Mouse (Mus musculus) testis, postnatal 10 days (tissue): Measurements from ENCODE around the gene Samd1.

Source experiments
- DNase-seq: peaks from one replicate; pipeline ENCODE4 v3.0.0; 2021; ENCODE audit warnings: low spot score

The Samd1 gene

DNA sequence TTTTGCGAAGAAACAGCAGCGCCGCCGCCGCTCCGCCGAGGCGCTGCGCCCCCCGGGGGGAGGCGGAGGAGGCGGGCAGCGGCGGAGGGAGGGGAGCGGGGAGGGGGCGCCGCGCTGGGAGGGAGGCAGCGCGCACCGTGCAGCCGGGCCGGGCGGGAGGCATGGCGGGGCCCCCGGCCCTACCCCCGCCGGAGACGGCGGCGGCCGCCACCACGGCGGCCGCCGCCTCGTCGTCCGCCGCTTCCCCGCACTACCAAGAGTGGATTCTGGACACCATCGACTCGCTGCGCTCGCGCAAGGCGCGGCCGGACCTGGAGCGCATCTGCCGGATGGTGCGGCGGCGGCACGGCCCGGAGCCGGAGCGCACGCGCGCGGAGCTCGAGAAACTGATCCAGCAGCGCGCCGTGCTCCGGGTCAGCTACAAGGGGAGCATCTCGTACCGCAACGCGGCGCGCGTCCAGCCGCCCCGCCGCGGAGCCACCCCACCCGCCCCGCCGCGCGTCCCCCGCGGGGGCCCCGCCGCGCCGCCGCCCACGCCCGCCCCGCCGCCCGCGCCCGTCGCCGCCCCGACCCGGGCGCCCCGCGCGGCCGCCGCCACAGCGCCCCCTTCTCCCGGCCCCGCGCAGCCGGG, at the start of gene Samd1:
Gene Samd1 (plus strand): TSS at position 162 of the 631 bp plus-strand sequence.
- peak; percentile 77 for DNase-seq

DNA sequence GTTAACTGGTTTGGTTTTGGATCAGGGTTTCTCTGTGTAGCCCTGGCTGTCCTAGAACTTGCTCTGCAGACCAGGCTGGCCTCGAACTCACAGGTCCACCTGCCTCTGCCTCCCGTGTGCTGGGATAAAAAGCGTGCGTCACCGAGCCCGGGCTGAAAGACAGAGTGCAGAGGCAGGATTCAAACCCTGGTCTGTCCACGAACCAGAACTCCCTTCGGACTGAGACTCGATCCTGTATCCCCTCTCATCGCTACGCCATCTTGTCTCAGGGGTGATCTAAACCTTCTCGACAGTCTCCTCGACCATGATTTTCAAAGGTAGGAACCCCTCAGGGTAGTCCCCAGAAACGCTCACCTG, 42.7 kb upstream of the Samd1 start:
- no peak for DNase-seq

DNA sequence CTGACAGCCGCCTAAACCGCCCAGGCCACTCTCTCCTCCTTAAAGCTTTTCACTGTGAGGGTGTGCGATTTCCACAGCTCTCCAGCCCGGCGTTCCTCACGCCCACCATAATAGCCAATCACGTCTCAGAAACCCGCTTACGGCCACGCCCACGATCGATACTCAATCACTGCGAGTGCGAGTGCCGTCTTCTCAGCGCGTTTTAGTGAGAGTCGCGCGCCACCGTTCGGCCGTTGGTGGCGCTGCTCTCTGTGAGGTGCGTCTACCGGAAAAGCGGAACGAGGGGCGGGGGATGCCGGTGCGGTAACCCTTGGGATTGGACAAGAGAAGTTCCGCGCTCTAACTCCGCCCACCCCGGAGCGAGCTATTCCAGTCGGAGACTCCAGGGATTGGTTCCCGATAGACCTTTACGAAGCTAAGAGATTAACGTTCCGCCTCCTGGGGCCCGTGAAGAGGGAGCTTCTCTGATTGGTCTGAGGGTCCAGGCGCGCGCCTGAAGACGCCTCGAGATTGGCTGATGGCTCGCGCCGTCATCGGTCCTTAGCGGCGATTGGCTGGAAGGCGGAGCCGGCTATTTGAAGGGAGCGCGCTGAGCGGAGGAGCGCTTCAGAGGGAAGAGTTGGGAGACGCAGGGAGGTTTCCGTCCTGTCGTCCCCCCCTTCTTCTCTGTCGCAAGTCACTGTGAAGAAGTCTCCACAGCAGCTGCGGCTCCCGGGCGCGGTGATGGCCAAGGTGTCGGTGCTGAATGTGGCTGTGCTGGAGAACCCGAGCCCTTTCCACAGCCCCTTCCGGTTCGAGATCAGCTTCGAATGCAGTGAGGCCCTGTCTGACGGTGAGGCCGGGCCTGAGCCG, 42.1 kb upstream of the Samd1 start, which contains the start of the genes Gm10644 and Asf1b:
Gene Gm10644 (minus strand): TSS at position 100 of the 852 bp plus-strand sequence.
Gene Asf1b (plus strand): TSS at position 402 of the 852 bp plus-strand sequence.
- peak; percentile 99 for DNase-seq

DNA sequence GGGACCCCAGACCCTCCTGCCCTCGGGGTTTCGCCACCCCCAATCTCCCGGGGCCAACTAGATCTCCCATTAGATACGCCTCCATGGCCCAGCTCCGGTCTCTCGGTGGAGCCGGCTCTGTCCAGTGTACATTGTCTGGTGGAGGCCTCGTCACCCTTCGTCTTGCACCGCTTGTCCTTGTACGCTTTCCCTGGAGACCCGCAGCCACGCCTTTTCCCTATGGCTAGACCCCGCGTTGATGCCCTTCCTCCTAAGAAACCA, 41.6 kb upstream of the Samd1 start:
- no peak for DNase-seq

DNA sequence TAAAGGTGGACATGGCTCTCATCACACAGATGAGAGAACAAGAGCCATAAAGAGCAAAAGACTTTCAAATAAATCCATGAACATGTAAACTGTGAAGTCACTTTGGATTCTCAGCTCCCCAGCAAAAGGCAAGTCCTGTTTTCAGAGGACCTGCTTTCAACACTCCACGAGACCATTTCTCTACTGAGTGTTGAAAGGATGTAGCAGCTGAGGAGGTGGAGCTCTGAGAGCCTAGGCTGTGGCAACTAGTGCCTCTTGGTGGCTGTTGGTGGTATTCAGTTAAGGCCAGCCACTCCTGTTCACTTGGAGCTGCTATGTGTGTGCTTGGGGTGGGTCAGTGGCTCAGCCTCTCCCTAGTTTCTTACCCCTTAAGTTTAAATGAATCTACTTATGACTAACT, 40.7 kb upstream of the Samd1 start:
- DNase-seq, result no peak

DNA sequence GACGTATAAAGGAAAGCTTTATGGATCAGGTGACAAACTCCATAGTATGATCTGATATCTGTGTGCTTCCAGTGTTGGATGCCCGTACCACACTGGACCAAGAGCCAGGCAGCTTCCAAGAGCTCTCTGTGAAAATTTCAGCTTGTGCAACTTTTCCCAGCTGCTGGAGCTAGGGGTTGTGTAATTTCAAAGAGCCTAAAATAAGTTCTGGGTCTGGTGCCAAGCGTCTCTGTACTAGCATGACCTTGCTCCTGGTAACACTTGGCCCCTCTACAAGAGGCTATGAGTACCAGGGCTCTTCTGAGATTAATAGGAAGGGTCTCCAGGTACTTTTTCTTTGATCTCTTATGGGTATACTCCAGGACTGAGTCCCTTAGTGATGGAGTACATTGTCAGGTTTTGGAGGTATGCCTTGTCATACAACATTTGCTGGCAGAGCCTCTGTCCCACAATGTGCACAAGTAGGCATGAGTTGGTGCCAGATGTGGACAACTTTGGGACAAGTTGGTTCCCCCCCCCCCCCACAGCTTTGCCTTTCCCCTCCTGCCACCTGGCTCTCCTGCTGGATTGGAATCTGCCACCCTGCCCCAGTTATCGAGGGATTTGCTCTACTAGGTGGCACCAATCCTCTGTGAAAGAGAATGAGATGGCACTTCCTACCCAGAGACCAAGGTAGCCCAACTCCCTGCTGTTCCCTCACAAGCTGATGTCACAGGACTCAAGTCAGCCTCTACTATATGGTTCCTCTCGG, 33.3 kb upstream of the Samd1 start:
- DNase-seq, result no peak

DNA sequence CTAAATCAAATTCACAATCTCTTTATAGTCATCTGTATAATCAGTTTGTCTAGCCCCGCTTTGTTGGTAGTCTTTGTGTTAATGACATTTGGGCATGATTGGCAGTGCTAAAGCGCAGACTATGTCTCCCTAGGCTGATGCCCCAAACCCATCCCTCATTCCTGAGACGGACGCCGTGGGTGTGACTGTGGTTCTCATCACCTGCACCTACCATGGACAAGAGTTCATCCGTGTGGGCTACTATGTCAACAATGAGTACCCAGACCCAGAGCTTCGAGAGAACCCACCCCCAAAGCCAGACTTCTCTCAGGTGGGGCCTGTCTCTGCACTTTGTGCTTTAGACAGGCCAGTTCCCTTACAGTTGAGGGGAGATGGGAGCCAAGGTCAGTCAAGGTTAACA, 29.8 kb upstream of the Samd1 start:
- no peak for DNase-seq

DNA sequence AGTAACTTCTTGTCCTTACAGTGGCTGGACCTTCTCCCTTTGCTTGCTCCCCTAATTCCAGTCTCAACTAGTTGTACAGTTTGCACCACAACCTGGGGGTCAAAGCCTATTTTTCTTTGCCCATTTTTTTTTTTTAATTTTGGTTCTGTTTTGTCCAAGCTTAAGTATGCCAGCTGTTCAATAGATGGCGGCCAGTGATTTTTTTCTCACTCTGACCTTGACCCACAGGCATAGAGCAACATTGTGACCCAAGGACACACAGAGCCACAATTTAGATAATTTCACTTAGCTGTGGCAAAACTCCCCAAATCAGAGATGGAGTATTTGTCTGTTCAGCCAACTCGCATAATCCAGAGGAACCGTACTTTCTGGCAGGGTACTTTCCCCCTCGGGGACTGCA, 26.4 kb upstream of the Samd1 start:
- DNase-seq, result no peak

DNA sequence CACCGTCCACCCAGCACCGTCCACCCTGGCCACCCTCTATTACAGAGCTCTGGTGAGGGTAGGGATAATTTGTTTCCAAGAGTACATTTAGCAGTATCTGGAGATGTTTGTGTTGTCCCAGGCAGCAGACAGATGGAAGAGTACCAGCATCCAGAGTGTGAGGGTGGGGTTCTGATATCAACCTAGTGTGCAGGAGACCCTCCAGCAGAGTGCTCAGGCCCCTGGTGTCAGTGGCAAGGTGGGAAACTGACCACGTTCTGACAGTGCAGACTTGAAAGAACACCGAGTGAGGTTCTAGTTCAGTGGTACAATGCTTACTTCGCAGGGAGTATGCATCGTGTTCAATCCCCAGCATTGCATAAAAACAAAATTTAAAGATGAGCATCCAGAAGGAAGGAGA, 25.8 kb upstream of the Samd1 start:
- peak; percentile 37 for DNase-seq

DNA sequence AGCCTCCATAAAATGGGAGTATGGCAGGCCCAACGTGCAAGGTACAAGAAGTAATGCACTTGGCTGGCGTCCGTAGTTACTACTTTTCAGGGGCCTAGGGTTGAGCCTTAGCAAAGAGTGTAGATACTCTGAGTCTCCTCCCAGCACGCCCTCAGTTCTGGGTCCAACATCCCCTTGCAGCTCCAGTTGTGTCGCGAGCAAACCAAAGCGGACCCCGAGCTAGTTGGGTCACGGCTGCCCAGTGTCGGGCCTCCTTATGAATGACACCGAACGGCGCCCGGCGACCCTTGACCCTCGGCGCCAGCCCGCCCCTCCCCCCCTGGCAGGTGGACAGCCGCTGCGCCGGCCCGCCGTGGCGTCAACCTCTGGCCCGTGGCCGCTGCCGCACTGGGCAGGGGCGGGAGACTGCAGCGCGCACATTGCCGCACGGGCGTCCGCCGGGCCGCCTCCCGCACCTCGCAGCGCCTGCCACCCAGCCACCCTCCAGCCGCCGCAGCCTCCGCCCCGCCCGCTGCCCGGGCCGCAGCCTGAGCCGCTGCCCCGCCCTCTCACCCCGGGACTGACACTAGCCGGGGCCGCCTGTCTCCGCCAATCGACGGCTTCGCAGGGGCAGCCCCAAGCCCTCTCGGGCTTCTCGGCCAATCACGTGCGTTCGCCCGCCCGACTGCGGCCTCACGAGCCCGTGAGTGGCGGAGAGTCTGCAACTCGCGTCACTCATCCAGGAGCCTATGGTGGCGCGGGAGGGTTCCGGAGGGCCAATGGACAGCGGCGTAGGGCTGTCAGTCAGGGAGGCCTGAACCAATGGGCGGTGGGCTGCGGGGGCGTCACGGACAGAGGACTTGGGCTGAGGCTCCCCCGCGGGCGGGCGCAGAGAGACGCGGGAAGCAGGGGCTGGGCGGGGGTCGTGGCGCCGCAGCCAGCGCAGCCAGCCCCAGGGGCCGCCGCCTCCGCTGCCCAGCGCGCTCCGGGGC, 25.0 kb upstream of the Samd1 start, which contains the start of gene Prkaca:
Gene Prkaca (plus strand): TSS at position 844 of the 971 bp plus-strand sequence.
- DNase-seq, result peak; percentile 97

DNA sequence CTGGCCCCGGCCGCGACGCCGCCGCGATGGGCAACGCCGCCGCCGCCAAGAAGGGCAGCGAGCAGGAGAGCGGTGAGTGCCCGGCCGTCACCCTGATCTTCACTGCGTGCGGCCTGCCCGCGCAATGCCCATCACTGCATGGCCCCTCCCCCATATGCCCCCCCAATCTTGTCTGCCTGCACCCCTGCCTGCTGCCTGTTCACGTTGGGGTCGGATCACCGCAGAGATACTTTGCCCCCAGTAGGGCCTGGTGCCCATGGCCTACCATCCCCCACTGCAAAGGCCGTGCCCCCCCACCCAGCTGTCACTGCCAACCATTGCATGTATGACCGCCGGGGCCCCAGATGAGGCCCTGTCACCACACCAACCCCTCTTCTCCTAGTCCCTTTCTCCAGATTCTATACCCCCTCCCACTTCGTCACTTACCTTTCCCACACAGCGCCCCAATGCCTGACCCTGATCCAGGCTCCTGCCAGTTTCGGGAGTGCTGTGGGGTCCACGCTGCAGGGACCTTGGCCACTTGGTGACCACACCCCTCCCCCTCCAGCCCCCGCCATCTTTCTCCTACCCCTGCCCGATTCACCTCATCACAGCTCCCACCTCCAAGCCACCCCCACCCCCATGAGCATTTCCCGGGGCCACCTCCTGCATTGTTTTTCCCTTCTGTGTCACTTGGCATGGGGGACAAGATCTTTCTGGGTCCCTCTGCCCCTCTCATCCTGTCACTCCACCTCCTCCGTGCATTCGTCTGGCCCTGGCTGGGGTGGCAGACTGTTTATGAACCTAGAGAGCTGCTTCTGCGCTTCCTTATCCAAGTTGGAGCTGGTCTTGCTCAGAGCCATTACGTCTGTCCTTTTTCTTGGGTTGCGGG, 24.1 kb upstream of the Samd1 start:
- peak; percentile 66 for DNase-seq

DNA sequence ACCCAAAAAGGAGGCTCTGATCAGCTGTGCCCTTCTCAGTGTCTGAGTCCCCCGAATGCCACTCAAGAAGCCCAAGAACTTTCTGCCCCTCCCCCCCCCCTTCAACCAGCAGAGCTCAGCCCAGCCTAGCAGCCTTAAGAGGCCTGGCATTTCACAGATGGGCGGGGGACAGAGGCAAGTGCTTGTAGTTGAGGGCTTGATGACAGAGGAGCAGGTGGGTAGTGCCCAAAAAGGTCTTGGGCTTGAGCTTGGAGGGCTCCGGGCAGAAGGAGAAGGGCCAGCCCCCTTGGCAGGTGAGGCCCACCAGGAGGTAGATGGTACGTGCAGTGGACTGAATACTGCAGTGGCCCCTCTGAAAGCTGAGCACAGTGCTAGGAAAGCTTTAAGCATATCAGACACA, 23.0 kb upstream of the Samd1 start:
- peak; percentile 39 for DNase-seq

DNA sequence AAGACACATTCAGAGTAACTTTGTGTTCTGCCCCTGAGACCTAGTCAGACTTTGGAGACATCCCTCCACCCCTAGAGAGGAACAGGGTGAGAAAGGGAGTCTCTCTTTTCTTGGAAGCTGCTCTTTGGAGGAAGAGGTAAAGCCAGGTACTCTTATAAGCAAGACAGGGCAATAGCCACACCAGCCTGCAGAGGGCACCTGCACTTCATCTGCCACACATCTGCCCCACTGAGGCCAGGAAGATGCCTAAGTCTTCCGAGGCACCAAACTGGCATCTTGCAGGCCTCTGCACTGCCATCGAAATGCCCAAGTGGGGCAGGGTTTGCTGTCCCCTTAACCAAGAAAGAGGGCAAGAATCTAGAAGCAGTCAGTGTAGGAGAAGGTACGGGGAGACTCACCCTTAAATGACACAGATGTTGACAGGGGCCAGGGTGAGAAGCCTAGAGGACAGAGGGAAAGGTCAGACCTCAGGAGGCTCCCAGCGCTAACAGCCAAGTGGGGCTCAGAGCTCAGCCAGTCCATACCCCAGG, 21.3 kb upstream of the Samd1 start:
- peak; percentile 42 for DNase-seq

DNA sequence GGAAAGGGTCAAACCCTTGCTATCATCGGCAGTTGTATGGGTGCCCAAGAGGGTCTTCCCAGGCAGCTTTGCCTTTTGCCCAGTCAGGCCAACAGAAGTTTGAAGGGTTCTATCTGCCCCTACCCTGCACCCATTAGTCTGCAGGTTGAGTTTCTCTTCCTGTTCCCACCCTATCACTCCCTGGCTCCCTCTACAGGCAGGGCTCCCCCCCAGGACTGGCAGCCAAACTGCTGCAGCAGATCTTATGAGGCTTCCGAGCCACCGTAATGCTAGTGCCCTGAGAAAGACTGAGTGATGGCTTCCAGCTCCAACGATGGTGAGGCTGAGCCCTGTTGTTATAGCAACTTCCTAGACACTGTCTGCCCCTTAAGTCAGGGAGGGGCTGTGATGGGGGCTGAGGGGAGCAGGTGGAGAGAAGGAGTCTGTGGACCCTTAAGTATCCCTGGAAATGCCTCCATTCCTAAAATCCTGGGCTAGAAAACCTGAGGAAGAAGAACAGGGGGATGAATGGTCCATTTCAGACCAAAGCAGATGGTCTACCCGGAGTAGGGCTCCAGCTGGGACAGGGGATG, 20.6 kb upstream of the Samd1 start:
- DNase-seq, result peak; percentile 52

DNA sequence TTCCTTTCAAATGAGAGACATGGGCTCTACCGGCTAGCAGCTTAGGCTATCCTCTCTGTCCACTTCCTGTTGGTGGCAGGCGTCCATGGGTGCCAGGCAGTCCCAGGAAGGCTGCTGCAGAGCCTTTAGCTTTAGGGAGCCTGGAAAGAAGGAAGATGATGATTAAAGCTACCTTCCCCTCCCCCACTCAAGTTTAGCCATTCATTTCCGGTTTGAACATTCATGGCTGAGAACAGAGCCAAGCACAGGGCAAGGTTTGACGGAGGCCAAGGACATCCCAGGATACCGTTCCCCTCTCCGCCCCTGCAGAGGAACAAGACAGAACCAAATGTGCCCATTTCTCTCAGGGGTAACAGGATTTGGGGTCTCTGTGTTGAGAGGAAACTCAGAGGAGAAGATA, 19.8 kb upstream of the Samd1 start:
- DNase-seq, result peak; percentile 54

DNA sequence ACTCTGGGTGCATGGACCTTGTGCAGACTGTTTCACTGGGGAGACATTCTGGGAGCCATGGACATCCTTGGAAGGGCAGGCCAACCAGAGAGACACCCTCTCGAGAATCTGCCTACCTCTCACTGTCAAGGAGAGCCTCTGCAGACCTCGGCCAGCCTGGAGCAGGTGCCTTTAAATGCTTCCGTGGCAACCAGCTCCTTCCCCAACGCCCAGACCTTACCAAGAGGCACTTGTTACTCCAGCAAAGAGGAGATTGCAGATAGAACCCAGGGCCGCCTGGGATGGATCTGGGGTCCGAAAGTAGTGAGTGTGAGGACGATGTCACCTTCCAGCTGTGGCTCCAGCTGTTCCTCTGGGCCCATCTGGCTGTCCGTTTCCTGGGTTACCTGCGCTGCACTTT, 19.3 kb upstream of the Samd1 start:
- peak; percentile 40 for DNase-seq

DNA sequence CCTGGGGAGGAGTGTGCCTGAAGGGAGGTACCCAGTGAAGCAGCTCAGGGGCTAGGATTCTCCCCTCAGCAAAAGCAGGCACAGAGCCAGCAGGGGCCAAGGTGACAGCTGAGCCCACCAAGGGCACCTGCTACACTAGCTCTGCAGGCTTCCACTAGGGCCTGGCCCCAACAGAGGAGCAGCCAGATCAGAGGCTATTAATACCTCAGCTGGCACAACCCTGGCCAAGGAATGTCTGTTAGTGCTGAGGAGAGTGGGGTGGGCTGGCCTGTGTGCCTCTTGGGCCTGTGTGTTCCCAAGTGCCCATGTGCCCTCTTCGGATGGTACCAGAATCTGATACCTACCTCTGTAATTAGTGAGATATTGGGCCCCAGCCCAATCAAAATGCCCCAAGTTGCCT, 17.2 kb upstream of the Samd1 start:
- DNase-seq, result peak; percentile 50

DNA sequence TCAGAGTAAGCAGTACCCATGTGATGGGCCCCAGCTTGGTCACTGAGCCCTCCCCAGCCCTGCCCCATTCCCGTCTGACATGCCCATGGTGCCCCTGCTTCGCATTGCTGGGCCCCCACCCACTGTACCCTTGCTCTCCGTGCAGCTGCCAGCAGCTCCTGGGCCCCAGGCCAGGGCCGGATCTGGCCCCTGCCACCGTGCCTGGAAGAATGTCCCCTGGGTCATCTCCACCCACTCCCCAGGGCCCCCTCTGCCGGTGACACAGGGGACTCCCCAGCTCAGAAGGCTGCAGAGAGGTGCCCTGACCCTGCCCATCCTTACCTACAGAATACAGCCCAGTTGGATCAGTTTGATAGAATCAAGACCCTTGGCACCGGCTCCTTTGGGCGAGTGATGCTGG, 16.6 kb upstream of the Samd1 start:
- peak; percentile 44 for DNase-seq

DNA sequence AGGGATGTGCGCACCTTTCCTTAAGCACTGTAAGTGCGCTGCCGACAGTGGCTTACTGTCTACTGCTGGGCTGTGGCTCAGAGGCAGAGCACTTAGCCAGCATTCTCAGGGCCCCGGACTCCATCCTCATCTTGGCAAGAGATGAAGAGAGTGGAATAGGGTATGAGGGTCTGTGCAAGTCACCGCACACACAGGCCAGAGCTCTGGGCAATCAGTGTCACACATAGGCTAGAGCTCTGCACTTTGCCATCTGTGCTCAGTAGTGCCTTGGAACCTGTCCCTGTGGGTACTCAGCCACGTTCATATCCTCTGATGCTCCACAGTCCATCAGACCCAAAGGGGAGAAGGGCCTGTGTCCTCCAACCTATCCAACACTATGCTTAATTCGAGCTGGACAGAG, 15.9 kb upstream of the Samd1 start:
- DNase-seq, result no peak

DNA sequence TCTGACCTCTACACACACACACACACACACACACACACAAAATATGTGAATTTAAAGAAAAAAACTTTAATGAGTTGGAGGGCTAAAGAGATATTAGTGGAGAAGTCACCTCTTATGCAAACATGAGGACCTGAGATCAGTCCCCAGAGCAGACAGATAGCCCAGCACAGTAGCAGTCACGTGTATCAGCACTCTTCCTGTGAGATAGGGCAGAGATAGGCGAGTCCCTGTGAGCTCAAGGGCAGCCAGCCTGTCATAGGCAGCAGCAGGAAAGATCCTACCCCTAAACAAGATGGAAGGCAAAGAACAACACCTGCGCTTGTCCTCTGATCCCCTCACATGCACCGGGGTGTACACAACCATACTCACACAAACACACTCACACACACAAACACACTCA, 15.0 kb upstream of the Samd1 start:
- DNase-seq, result no peak
